Mouse (Mus musculus) gastrocnemius, adult 8-10 months (tissue): ENCODE data around the gene Irak4. TPM values are rescaled to one million over a fixed set of nuclear protein-coding genes. Genes with fewer than 3 reads are reported as not detected.

Experiments used
- DNase-seq, 2 experiments: peaks; one replicate each; pipeline ENCODE4 v3.0.0; 2022; ENCODE audit warnings: low spot score in 2 of 2
- total RNA-seq, 4 experiments: library from RNA; stranded (reverse); gene quantifications; 2 replicates each; pipeline ENCODE4 v1.2.4; 2022

Irak4 gene
- total RNA-seq, 4 experiments from 2014 or later = 0.73 to 1.9 (median 1.4) TPM

DNA sequence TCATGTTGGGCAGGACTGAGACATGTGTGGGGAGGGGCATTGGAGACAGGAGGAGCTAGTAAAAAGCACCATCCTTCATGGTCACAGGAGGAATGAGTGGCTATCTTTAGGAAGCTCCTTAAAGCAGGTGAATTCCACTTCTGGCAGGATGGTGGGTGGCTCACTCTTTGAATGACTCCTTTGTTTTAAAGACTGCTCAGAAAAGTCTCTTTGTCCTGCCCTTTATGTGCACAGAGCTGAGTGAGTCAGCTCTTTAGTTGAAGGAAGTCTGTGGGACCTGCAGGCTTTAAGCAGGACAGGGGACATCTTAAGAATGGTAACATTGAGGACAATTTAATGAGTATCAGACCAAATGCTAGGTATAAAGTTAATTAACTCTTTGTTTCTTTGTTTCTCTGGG is 77.5 kb downstream of the Irak4 start:
- no peak for DNase-seq

GRCm38 (mm10) chr15:94628463-94628829 is 85.0 kb downstream of the Irak4 start:
- no peak for DNase-seq

DNA sequence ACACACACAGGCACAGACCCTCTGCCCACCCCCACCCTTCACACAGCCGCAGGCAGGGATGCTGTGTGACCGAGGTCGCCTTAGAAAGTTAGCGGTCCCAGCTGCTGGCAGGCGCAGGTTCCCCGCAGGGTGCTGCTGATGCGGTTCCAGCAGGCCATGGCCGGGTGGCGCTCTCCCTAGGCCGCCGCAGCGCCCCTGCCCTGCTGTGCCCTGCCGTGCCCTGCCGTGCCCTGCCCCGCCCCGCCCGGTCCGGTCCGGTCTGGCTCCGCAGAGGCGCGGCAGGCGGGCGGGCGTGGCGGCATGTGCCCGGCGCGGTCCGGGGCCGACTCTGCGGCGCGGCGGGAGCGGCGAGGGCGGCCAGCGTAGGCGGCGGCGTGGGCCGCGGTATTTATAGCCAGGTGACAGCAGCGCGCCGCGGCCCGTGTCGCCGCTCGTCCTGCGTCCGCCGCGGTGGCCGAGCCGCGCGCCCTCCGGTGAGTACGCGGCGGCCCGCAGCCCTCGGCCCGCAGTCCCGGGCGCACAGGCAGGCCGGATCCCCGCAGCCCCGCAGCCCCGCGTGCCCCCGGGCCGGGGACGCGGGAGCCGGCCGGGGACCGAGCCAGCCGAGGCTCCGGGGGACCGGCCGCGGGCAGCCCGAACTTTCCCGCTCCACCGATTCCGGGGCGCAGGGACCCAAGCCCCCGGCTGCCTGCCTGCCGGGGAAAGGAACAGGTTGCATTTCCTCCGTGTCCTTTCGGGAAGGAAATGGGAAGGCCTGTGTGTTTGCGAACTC is 85.6 kb downstream of the Irak4 start, which contains the start of gene Tmem117:
Gene Tmem117 (plus strand): TSS at position 403 of the 772 bp plus-strand sequence.
- DNase-seq = peak in 1 of 2 experiments; percentile 55

DNA sequence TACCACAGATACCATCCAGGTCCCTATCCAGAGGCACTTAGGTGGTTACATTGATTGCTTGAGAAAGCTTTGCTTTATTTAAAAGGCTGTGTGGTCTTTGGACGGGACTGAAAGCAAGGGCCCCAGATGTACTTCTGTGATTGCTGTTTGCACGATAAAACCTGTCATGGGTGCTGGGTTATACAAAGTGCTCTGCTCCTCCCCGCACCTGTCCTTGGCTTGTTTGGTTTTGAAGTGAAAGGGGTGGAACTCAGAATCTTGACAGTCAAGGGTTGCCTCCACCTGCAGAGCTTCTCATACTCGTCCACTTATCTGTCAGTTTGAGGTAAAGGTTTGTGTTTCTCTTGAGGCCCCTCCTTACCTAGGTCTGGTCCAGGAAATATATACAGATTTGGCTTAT is 87.1 kb downstream of the Irak4 start:
- DNase-seq = no peak

Other genes starting within 250 kb of the Irak4 start
- 1 to 10 TPM; 1.3 to 2.8 (median 1.7) TPM for gene Adamts20, start 78.2 kb upstream of the Irak4 start, total RNA-seq
- 1 to 10 TPM; 1.2 to 1.9 (median 1.4) TPM for gene Pus7l, start 96 bp upstream of the Irak4 start, total RNA-seq
- 1 to 10 TPM; 4.4 to 8.9 (median 6.4) TPM for gene Twf1, start 46.2 kb downstream of the Irak4 start, total RNA-seq
- gene Tmem117, start 85.6 kb downstream of the Irak4 start, total RNA-seq = 10 to 100 TPM; 16.1 to 18.1 (median 16.5) TPM